Mouse (Mus musculus) ovary, postnatal 36 days (tissue): ENCODE results near the gene Rac2.

Source experiments
- DNase-seq: peaks from one replicate; pipeline ENCODE4 v3.0.0; 2022; ENCODE audit warnings: low spot score, mixed read lengths

Gene Rac2

DNA sequence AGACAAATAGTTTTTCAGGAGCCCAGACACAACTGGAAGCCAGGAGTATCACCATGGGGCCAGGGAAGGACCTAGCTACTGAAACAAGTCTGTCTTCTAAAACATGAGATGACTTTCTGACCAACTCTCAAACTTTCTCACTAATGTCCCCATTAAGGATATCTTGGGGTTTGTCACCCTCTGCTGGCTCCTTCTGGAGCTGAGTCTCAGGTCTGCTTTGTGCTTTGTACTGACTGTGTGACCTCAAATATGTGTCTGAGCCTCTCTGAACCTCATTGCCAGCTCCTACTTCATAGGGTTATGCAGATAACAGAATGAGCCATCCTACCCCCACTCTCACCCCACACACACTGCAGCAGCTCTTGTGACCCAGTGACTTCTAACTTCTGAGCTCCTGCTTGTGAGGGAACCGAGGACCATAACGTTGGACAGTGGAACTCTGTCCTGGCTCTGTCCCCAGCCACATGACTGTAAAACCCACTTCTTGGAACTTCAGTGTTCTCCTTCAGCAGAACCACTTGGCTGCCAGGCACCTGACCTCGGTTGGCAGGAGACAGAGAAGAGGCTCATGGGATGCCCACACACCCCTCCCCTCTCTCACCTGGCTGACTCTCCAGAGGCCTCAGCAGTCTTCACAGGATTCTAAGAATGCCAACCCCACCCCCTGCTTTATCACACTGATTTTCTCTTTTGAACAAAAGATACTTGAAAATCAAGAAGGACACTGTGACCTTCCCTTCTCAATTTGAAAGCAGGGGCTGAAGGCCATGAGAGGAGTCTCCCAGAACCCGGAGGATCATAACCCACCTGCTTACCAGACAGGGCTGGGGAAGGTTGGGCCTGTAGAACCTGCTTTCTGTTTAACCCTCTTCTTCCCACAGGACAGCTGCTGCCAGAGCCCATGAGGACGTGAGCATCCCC lies 24.9 kb downstream of the Rac2 start:
- peak; percentile 42 for DNase-seq

DNA sequence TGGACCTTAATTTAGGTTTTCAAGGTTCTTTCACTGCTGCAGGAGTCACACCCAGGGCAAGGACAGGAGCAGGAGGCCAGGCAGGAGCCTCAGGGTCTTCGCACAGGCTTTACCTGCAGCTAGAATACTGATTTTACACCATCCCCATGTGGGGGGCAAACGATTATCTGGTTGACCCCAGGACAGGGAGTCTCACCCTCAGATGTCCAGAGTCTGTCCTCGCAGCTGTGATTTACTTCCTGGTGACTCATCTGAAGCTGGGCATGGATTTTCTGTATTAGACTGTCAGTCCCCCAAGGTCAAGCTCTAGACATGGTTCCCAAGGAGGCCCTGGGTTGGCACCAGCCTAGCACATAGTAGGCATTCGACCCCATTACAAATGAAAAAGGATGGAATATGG lies 26.5 kb downstream of the Rac2 start:
- DNase-seq = no peak

DNA sequence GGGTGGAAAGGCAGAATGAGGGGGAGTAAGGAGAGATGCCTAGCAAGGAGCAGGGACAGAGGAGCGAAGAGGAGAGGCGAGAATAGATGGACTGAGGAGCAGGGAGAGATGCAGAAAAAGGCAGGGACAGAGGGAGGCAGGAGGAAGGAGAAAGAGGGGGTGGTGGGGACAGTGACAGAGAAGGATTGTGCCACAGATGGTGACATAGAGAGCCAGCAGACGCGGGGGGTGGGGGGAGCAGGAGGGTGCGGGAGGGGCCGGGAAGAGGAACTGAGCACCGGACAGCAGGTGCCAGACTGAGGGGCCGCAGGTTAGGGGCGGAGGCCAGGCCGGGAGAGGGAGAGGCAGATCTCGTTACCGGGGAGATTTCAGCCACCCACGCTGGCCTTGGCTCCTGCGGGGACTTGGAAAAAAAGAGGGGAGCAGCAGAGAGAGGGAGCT lies 28.0 kb downstream of the Rac2 start, which contains the start of gene Sstr3:
Sstr3 (minus strand) TSS at position 125 of the 441 bp plus-strand sequence.
- peak; percentile 52 for DNase-seq

DNA sequence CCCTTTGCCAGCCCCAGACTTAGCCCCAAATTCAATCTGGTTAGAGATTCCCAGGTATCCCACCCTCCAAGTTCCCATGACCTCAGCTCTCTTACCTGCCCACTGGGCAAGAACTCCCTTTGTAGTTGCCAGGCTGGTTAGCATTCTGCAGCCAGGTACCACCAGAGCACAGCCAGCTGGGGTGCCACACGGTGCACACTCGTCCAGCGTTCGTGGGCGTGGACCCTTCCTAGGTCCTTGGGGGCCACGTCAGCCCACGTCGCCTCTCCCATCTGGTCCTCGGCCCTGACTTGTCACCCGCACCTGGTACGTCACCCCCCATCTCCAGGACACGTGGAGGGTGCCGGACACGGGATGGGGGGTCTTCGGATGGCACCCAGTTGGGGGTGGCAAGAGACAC lies 28.5 kb downstream of the Rac2 start:
- DNase-seq = no peak

DNA sequence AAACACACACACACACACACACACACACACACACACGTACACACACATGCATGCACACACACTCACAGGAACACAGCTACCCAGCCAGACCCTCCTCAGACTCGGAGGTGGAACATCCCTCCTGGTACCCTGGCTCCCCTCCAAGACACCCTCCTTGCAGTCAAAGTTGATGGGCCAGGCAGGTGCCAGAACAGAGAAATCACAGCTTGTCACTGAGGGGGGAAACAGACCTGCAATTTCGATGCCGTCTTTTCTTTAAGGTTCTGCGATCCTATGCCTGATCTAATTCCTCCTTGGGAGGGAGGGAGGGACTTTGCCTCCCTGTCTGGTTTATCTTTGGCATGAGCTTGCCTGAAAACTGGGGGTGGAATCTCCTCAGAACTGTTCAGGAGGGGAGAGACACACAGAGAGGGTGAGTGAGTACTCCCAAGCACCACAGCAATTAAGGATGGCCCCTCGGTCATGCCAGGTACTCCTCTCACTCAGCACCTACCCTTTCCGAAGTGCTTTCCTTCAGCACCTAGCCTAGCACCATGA lies 29.7 kb downstream of the Rac2 start:
- no peak for DNase-seq

DNA sequence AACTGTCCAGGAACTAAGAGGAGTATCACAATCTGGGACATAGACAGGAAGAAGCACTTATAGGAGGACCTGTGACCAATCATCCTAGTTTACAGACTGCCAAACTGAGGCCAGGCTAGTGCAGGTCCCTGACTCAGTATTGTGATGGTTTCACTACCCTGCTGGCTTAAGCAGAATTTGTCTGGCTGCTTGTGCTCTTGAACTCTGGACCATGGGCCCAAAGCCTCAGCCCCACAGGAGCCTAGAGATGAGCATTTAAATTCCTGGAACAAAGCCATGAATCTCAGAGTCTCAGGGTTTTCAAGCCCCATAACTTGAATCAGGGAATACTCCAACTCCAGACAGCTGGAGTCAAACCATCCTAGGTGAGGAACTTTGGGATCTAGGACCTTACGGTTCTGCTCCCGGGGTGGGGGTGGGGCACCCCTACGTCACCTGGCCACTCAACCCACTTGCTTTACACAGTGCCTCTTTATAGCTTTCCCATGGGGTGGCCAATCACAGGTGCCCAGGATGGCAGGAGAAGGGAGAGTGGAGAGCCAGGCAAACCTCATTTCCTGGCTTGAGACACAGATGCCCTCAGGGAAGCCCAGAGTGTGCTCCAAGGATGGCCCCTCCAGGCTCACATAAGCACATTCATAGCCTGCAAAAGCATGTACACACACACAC lies 30.4 kb downstream of the Rac2 start:
- DNase-seq = no peak

DNA sequence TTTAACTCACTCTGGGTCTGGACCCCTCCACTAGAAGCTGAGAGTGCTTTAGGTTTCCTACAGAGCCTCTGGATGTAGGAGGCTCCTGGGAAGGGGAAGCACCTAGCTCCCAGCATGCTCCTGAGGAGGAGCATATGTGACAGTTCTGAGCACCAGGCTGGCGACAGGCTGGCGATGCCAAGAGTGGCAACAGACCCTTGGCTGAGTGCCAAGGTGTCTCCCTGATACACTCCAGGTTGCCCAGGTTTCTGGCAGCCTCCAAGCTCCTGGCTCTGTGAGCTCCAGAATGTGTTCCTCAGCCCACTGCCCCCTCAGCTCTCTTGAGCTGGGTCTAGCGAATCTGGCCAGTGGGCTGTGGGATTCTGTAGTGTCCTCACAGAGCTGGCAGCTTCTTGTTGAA lies 31.0 kb downstream of the Rac2 start:
- no peak for DNase-seq

DNA sequence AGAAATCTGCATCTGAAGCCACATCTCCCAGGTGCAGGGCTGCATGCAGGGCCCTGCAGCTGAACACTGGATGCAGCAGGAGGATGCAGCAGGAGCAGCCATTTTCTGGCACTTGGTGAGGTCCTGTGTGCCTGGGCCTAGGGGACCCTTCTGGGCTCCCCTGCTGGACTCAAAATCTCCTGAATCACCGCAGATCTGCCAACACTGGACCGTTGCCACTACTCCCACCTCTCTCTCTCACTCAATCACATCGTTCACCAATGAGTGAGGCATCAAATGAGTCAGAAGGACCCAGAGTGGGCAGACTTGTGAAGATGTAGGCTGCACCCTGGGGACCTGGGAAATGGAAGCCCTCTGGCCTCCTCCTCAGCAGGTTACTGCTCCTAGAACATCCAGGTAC lies 31.5 kb downstream of the Rac2 start:
- no peak for DNase-seq

DNA sequence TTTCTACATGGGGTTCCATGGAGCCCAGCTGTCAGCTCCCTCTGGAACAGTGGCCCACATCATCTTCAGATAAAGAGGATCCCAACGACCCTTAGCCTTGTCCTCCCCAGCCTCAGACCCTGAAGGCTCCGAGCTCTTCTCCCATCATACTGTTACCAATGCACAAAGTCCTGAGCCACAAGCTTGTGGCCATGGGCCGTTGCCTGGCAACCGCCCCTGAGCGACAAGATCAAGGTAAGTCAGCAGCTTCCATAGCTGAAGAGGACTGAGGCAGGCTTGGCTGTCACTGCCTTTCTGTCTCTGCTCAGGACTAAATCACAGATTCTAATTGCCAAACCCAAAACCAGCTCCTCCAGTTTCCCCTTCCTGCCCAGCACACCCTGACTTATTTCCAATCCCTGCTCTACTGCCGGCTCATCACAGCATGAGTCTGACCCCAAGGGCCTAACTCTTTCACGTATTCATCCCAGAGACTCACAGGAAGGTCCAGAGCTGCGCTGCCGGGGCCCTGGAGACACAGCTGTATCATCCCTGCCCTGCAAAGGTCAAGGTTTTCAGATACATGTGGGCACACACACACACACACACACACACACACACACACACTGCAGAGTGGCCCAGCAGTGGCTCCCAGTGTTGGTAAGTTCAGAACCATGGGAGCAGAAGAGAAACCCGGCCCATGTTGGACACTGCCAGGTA lies 36.7 kb downstream of the Rac2 start:
- DNase-seq = no peak

DNA sequence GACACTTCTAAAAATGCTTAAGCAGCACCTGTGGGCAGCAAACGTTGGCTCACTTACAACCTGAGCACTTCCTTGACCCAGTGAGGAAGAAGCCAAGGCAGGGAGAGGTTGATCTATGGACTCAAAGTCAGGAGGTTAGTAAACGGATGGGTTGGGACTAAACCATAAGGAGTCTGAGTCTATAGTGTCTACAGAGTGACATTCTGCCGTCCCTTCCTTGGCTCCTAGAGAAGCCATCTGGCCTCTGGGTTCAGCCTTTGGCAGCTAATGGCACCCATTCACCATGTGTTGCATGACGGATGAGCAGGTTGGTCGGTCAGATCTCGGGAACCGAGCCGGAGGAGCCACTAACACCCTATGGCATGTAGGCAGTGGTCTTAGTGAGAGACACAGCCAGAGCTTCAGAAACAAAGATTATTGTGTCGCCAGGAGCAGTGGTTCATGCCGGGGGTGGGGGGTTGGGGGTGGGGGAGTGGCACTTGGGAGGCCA lies 39.2 kb downstream of the Rac2 start:
- no peak for DNase-seq

DNA sequence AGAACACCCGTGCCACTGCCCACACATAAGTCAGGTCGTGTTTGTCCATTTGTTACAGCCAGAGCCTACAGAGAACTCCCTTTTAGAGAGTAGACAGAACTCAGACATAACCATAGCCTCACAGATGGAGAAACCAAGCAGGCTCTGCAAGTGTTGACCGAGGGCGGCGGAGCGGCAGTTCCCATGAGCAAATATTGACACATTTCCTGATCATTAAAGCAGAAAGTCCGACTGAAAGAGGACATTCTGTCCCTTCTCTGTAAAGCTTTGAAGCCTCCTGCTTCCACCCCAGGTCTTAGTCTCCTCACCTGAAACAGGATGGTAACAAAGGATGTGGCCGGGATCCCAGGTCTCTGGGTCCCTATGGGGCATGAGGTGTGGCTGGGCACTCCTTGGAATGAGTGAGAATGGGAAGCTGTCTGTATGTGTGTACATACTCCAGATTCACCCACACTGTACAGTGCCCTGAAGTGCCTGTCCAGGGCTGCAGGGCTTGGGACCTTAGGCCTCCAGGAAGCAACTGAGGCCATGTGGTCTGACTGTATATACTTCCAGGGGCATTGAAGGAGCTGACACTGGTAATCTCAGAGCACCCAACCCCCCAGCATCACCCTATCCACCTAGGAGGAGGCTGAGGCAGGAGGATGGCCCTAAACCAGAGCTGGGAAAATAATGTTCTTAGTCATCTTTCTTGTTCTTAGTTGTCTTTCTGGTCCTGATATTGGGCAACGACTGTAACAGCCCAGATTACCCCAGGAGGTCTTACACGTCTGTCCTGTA lies 39.8 kb downstream of the Rac2 start:
- no peak for DNase-seq

DNA sequence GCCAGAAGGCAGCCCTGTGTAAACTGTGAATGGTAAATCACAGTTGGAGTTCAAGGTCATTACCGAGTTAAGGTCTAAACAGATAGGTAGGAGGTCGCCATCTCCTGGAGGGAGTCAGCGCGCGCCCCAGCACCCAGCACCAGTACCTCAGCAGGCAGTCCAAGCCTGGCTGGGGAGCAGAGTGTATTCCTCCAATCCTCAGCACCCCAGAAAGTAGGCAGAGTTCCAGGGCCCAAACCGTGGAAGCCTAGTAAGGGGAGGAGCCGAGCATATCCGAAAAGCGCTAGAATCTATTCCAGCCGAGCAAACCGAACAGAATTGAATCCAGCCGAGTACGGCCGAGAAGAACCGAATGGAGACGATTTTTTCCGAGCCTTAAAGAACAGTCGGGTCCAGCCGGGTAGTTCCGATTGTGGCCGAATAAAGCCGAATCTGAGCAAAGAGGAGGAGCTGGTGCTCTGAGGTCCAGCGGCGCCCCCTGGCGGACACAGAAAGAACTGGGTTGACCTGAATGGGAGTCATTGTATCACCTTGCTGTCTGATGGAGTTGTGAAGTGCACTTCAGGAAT lies 40.6 kb downstream of the Rac2 start:
- peak; percentile 96 for DNase-seq

DNA sequence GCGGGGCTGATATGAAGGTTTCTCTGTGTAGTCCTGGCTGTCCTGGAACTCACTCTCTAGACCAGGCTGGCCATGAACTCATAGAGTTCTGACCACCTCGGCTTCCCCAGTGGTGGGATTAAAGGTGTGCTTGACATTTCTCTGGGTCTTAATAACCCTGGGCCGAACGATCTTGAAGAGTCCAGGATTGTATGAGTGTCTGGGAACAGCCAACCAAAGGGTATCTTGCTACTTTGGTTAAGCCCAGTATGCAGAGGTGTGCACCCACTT lies 41.2 kb downstream of the Rac2 start:
- DNase-seq = no peak

DNA sequence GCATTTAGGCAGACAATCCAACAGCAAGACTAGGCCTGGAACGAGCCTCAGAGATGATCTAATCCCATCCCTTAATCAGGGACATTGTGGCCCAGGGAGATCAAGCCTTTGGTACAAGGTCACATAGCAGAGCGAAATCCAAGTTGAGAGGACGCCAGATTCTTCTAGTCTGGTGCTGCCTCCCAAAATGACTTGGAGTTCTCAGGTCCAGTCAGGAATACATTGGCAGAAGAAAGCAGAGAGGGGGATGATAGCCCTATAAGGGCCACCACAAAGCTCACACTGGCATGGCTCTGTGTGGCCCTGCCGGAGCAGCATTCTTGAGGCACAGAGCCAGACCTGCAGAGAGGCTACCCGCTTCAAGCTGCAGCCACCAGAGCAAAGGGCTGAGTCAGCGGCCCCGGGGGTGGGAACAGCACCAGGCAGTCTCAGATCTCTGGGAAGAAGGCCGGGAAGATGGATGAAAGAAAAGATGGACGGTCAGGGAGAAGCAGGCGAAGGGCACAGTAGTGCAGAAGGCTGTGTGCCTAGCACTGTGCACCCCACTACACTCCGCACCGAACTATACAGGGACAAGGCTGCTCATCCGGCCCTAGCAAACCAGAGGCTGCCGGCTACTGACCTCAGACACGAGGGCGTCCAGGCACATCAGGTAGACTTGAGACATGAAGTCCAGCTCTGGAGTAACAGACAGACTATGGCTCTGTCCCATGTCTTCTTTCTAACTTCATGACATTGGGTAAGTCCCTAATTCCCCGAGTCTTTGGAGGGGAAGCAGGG lies 41.7 kb downstream of the Rac2 start, which contains the start of gene C1qtnf6:
C1qtnf6 (minus strand) TSS at position 746 of the 780 bp plus-strand sequence.
- DNase-seq = peak; percentile 57

DNA sequence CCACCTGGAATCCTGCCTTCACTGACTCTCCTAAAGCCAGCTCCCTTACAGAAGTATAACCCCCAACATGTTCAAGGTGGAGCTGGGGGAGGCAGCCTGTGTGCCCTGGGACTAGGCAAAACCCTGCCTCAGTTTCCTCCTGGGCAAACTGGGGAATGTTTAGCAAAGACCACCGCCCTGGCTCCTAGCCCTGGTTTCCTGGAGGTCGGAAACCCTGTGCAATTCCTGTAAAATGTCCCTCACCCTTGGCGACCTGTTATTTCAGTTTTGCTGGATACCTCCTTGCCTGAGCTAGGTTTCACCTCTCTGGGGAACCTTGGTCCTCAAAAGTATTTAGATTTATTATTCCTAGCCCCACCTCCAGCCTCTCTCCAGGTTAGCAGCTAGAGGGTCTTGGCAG lies 42.4 kb downstream of the Rac2 start:
- no peak for DNase-seq

DNA sequence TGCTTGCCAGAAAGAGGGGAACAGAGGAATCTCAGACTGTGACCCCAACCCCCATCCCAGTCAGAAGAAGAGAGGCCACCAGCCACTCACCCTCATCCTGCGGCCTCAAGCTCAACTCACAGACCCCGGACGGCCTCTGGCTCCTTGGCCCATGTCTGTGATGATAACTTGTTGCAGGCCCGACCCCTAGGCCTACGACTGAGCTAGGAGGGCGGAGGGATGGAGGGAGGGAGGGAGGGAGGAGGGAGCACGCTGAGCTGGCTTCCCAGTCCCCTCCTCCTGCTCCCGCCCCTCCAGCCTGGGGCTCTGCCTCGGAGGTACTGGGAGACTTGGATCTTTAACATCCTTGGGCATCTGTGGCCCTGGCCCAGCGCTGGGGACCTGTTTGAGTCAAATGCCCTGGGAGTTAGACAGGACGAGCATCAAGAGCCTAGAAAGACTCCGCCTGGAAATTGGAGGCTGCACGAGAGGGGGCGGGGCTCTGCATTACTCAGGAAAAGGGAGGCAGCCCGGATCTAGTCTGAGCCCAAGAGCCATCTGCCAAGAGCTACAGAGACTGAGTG lies 43.1 kb downstream of the Rac2 start:
- DNase-seq = peak; percentile 73

DNA sequence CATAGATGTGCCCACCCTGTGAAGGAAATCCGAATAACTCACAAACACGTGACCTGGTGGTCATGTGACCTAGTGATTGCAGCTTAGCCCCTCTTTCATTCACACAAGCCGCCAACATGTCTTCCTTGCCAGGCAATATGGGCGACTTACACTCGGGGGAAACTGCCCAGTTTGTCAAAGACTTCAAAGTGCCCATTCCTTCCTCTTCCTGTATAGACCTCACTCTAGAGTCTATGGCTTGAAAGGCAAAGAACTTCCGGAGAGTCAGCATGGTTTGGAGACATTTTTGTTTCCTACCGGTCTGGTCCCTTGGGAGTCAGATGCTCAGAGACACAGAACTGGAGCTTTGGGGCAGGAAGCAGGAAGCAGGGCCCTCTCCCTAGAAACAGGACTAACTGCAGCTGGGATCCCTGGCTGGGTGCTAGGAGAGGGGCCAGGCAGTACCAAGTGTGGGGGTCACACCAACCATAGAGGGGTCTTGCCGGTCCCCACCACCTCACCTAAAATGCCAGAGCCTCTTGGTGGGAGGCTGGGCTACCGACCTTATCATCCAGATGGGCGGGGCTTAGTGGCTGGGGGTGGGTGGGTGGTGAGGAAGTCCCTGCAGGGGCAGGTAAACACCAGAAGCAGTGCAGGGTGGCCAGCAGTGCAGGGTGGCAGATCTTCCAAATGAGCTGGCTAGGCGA lies 43.7 kb downstream of the Rac2 start:
- no peak for DNase-seq

DNA sequence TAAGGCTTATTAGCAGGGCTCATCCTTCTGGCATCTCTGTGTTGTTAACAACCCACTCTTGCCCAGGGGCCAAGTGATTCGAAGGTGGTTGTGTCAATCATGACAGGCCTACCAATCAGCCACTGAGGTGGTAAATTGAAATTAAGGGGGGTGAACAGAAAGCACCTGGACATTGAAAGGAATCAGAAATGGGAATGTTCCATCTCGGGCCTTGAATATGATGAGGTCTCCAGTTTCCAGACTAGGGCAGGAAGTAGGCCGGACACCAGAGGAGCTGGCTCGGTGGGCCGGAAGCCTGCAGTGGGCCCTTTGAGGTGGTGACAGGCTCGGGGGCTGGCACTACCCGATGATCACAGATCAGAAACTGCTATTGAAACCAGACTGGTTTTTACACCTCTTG lies 44.6 kb downstream of the Rac2 start:
- DNase-seq = no peak

DNA sequence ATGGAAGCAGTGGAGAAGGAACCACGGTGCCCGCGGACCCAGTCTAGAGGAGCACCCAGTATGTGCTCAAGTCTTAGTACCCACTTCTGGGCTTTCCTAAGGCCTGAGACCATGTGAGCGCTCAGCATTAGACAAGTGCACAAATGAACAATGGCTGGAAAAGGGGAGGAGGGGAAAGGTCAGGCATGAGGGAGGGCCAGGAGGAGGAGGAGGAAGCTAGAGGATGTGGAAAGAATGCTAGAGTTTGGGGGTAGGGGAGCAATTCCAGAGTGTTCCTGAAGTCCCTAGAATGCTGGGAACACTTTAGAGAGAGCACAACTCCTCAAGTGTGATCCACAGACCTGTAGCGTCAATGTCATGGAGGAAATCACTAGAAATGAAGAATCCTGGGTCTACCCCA lies 48.4 kb downstream of the Rac2 start:
- DNase-seq = no peak

DNA sequence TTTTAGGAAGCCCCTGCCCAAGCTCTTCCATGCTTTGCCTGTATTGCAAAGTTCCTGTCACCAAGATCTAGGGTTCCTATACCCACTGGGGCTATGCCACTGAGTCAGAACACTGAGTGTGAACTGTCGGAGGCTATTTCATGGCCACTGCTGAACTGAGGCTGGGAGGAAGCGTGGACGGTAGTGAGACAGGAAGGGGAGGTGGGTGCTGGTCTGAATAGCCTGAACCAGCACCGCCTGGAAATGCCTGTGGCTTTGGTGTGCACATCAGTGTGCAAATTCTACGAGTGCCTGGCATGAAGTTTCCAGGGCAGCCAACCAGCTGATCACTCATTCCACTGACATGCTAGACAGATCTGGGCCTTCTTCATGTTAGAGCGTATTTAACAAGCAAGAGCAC lies 50.7 kb downstream of the Rac2 start:
- DNase-seq = no peak
